Mouse (Mus musculus) embryonic facial prominence, embryonic 11.5 days (tissue): Measurements from ENCODE around the gene Mgam. TPM values are rescaled to one million over a fixed set of nuclear protein-coding genes. Genes with fewer than 3 reads are reported as not detected.
"Not testable (repeated sequence)": the region's sequence is repeated elsewhere in the genome, so short reads cannot be mapped to it uniquely, and the experiment has no call there.

Source experiments
- ATAC-seq: fragments of 200-750 bp; cut with Nextera tagmentation; replicated peaks from 2 replicates; pipeline ENCODE4 v1.8.0; 2017; ENCODE audit warnings: low read depth; ENCODE audit not compliant: insufficient number of reproducible peaks, low FRiP score, low TSS enrichment
- DNase-seq: peaks from one replicate; pipeline ENCODE4 v3.0.0-alpha.2; 2015; ENCODE audit warnings: low spot score
- H3K27ac ChIP-seq: fragments of 300-500 bp; sonication (generic); replicated peaks from 2 replicates; pipeline ENCODE4 v1.5.1; 2014; ENCODE audit warnings: mild to moderate bottlenecking, low read depth, low read length, control low read depth
- H3K27me3 ChIP-seq: fragments of 300-500 bp; sonication (generic); 2 replicates; pipeline ENCODE4 v1.6.1; 2014; ENCODE audit warnings: mild to moderate bottlenecking, low read length, moderate library complexity, mixed read lengths; ENCODE audit not compliant: control insufficient read depth, insufficient read depth
- H3K36me3 ChIP-seq: fragments of 300-500 bp; sonication (generic); replicated peaks from 2 replicates; pipeline ENCODE4 v1.6.1; 2014; ENCODE audit warnings: low read depth, mild to moderate bottlenecking, low read length, moderate library complexity, mixed read lengths; ENCODE audit not compliant: control insufficient read depth, insufficient read depth
- H3K4me1 ChIP-seq: fragments of 300-500 bp; sonication (generic); 2 replicates; pipeline ENCODE4 v1.6.1; 2014; ENCODE audit warnings: low read length, mixed read lengths; ENCODE audit not compliant: control insufficient read depth, insufficient read depth
- H3K4me2 ChIP-seq: fragments of 300-500 bp; sonication (generic); 2 replicates; pipeline ENCODE4 v1.6.1; 2014; ENCODE audit warnings: low read depth, mild to moderate bottlenecking, control low read depth, low read length, moderate library complexity
- H3K4me3 ChIP-seq: fragments of 300-500 bp; sonication (generic); 2 replicates; pipeline ENCODE4 v1.5.1; 2014; ENCODE audit warnings: low read depth, low read length, control low read depth
- H3K9ac ChIP-seq: fragments of 300-500 bp; sonication (generic); replicated peaks from 2 replicates; pipeline ENCODE4 v1.6.1; 2014; ENCODE audit warnings: mild to moderate bottlenecking, control low read depth, low read length
- H3K9me3 ChIP-seq: fragments of 300-500 bp; sonication (generic); replicated peaks from 2 replicates; pipeline ENCODE4 v1.6.1; 2016; ENCODE audit warnings: mild to moderate bottlenecking, low read length, inconsistent platforms, mixed read lengths; ENCODE audit not compliant: control insufficient read depth
- WGBS: fragments of 180-500 bp; shearing (Covaris S2); extraction: QIAGEN DNeasy Blood & Tissue Kit; methylation state at CpG from one replicate; pipeline ENCODE4 v1.1.7; 2014; 5-methylcytosine and 5-hydroxymethylcytosine counted together
- polyA plus RNA-seq: library from polyadenylated mRNA; unstranded; fragments of >200 nt; fragmentation: Nextera tagmentation; extraction: Ambion mirVana; gene quantifications from 2 replicates; pipeline ENCODE4 v1.2.1, GENCODE M21; 2014

The Mgam gene
- polyA plus RNA-seq: not detected in 2 replicates

DNA sequence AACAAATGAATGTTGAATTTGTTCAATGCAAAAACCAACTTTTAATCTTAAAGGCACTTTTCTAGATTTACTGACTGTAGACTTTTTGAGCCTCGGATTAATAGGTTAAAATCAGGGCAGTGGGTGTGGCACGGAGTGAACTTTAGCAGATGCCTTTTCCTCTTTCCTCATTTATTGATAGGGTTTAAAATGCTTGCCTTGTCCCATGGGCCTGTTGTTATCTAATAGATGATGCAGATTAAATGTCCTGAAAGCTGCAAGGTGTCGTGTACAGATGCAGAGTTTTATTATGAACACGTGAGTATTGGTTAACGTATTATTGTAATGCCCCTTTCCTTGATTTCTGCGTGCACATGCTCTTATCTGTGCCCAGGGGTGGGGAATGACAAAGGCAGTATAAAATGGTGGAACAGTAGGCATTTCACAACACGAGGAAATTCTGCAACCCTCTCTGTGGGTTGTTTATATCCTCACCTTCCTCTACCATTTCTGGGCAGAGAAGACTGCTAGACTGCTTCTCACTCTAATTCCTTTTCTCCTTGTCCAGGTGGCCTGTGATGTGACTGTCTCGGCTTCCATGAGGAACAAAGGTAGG, at the start of gene Mgam:
Mgam (plus strand) TSS at position 426 of the 595 bp plus-strand sequence.
- no peak within 1 kb of the TSS for H3K4me3 ChIP-seq
- no peak within 1 kb of the TSS for H3K27ac ChIP-seq
- H3K9me3 ChIP-seq: no peaks in the 10 kb centered on the region
- no peak within 1 kb of the TSS for H3K4me2 ChIP-seq
- H3K27me3 ChIP-seq: no peaks in the 10 kb centered on the region
- ATAC-seq: no peak
- no peaks in the 10 kb centered on the region for H3K4me1 ChIP-seq
- no peaks in the 10 kb centered on the region for H3K36me3 ChIP-seq
- DNase-seq: no peak
- WGBS: 86% methylated on average over 8 of the region's 8 CpGs
- no peak within 1 kb of the TSS for H3K9ac ChIP-seq

DNA sequence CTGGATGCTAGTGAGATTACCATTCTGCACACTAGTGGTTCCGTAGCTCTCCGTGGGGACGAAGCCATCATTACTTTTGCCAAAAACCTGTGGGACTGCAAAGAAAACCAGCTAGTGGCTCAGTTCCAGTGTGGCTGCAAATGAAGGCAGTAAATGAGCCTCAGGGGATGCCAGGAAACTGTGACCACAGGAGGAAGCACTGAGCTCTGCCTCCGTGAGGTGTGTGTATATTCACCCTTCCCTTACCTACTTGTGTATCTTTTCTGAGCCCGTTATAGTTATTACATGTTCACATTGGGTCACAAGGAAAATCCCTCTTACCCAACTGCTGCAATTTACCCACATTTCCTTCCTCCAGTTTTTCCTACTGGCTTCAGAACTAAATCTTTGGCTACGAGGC, 44.3 kb upstream of the Mgam start:
- no peaks in the 10 kb centered on the region for H3K9me3 ChIP-seq
- no peak for DNase-seq
- no peak overlapping the region for H3K27ac ChIP-seq
- WGBS: 83% methylated on average over 6 of the region's 6 CpGs
- no peak overlapping the region for H3K4me2 ChIP-seq
- H3K9ac ChIP-seq: no peak overlapping the region
- no peak for ATAC-seq
- no peaks in the 10 kb centered on the region for H3K36me3 ChIP-seq
- H3K27me3 ChIP-seq: no peaks in the 10 kb centered on the region
- H3K4me1 ChIP-seq: no peaks in the 10 kb centered on the region
- no peak overlapping the region for H3K4me3 ChIP-seq

DNA sequence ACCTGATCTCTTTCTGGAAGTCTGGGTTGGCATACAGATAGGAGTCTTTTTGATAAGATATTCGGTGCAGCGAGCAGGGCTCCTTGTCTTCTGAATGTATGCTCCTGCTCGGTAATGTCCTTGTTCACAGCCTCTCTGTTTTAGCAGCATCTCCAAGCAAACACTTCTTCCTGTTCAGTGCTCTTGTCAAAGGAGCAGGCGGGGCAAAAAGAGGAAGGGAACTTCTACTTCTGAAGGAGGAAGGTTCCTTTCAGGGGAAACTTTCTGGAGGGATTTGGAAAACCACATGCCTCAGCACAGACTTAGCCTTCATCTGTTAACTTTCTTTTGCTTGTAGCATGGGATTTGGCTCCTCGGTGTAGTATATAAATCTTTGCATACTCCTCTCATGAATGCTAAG, 43.0 kb upstream of the Mgam start, which contains the start of gene Clec5a:
Clec5a (minus strand) TSS at position 177 of the 400 bp plus-strand sequence.
- Histone ChIP-seq H3K4me2 (no peak within 1 kb of the TSS), H3K27ac (no peak within 1 kb of the TSS), H3K27me3 (no peaks in the 10 kb centered on the region), H3K4me1 (no peaks in the 10 kb centered on the region), H3K36me3 (no peaks in the 10 kb centered on the region), H3K4me3 (no peak within 1 kb of the TSS), H3K9me3 (no peaks in the 10 kb centered on the region), H3K9ac (no peak within 1 kb of the TSS)
- DNase-seq: no peak
- WGBS: 83% methylated on average over 5 of the region's 5 CpGs
- no peak for ATAC-seq

DNA sequence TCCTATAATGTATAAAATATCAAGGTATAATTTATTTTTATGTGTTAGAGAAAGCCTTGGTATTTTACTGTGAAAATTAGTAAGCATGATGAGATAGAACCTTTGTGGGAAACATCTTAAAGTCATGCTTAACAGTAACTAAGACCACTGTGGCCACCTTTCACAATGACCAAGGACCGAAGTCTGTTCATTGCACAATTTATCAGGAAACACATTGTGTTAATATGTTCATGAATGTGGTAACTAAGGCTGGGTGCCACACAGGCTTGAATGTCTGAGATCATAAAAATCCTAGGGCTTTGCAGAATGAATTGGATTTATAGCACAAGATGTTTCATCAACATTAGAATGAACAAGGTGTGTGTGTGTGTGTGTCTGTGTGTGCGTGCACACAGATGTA, 40.3 kb upstream of the Mgam start:
- DNase-seq: no peak
- Histone ChIP-seq H3K9me3 (no peaks in the 10 kb centered on the region), H3K4me1 (no peaks in the 10 kb centered on the region), H3K36me3 (no peaks in the 10 kb centered on the region), H3K27me3 (no peaks in the 10 kb centered on the region), H3K27ac (no peak overlapping the region), H3K4me2 (no peak overlapping the region), H3K4me3 (no peak overlapping the region), H3K9ac (no peak overlapping the region)
- no peak for ATAC-seq
- 92% methylated on average over 2 of the region's 2 CpGs for WGBS

DNA sequence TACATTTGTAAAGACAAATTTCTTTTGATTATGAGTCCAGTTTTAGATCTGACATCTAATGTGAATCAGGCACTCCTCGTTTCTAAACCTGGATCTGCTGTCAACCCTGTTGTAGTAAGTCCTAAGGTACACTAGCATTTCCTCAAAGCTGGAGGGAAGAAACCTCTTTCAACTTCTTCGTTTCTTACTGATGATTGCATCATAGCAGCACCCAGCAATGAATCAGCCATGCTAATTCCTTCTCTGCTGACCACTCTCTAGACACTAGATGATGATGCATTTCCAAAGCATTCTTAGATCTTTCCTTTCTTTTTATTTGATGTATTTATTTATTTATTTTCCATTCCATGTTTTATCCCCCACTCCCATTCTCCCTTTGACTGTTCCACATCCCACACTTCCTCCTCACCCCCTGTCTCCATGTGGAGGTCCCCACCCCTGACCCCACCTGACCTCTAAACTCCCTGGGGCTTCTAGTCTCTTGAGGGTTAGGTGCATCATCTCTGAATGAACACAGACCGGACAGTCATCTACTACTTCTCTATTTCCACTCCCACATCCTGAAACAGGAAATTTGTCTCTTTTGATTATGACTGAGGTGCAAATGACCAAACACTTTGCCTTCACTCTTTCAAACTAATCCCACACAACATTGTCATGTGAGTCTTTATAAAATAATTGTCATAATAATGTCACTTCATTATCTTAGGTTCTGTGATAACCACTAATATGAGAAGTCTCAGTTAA, 33.7 kb upstream of the Mgam start:
- no peak overlapping the region for H3K4me2 ChIP-seq
- 62% methylated on average over 3 of the region's 3 CpGs for whole genome bisulfite sequencing
- H3K27ac ChIP-seq: no peak overlapping the region
- no peak overlapping the region for H3K9ac ChIP-seq
- ATAC-seq: no peak
- DNase-seq: no peak
- H3K4me1 ChIP-seq: no peaks in the 10 kb centered on the region
- H3K27me3 ChIP-seq: no peaks in the 10 kb centered on the region
- no peaks in the 10 kb centered on the region for H3K9me3 ChIP-seq
- H3K36me3 ChIP-seq: no peaks in the 10 kb centered on the region
- H3K4me3 ChIP-seq: no peak overlapping the region

DNA sequence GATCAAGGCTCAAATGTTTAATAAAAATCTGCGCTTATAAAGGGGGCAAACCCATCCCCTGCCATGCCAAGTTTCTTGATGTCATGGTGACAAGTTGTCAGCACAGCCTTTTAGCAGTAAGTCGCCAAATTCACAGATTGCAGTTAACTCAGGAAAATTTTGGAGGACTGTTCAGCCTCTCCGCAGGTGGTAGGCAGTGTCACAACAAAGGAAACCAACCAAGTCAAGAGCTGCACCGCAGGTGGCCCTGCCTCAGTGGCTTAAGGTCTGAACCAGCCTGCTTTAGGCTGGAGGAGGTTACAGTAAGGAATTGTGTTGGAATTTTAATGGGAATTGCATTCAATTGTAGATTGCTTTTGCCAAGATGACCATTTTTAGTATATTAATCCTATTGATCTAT, 30.1 kb upstream of the Mgam start:
- 31% methylated on average over 4 of the region's 4 CpGs for WGBS
- H3K27ac ChIP-seq, DNase-seq, H3K9ac ChIP-seq, H3K9me3 ChIP-seq, H3K4me3 ChIP-seq, H3K4me1 ChIP-seq, H3K27me3 ChIP-seq, H3K36me3 ChIP-seq, H3K4me2 ChIP-seq, ATAC-seq: not testable (repeated sequence)

DNA sequence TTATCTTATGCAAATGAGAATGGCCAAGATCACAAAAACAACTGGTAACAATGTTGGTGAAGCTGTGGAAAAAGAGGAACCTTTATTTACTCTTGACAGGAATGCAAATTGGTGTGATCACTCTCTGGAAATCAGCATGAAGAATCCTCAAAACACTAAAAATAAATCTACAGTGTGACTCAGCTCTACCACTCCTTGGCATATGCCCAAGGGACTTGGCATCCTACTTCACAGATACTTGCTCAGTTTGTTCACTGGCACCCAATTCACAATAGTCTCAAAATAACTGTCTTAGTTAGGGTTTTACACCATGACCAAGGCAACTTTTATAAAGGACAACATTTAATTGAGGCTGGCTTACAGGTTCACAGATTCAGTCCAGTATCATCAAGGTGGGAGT, 21.2 kb upstream of the Mgam start:
- ATAC-seq (no peak), DNase-seq (no peak)
- no peak overlapping the region for H3K4me3 ChIP-seq
- H3K4me1 ChIP-seq: no peaks in the 10 kb centered on the region
- no peaks in the 10 kb centered on the region for H3K36me3 ChIP-seq
- no peak overlapping the region for H3K4me2 ChIP-seq
- no peak overlapping the region for H3K27ac ChIP-seq
- H3K27me3 ChIP-seq: no peaks in the 10 kb centered on the region
- H3K9ac ChIP-seq: no peak overlapping the region
- no peaks in the 10 kb centered on the region for H3K9me3 ChIP-seq

DNA sequence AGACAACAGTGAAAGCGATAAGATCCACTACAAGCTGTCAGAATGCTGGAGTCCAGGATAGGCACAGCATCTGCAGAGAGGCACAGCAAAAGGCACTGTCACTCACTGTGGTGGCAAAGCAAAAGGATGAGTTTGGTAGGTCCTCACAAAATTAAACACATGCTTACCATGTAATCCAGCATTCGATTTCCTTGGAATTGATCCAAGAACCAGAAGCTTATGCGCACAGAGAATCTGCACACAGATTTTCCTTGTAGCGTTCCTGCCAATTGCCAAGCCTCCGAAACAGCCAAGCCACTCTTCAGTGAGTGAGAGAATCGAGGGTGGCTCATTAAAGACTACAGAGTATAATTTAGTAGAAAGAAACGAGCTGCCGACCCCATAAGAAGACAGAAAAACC, 18.4 kb upstream of the Mgam start:
- Histone ChIP-seq H3K9me3 (no peaks in the 10 kb centered on the region), H3K4me3 (no peak overlapping the region), H3K36me3 (no peaks in the 10 kb centered on the region), H3K4me2 (no peak overlapping the region), H3K27me3 (no peaks in the 10 kb centered on the region), H3K4me1 (no peaks in the 10 kb centered on the region), H3K27ac (no peak overlapping the region), H3K9ac (no peak overlapping the region)
- 86% methylated on average over 8 of the region's 8 CpGs for WGBS
- DNase-seq (no peak), ATAC-seq (no peak)
